Mouse (Mus musculus) liver (tissue): Measurements from ENCODE around the gene Tshr.
A peak's percentile ranks its signal among the peaks of the same experiment; 100 is the strongest.
"Not testable (repeated sequence)": the region's sequence is repeated elsewhere in the genome, so short reads cannot be mapped to it uniquely, and the experiment has no call there.

ENCODE experiments used
- DNase-seq: peaks from one replicate; pipeline ENCODE4 v3.0.0-alpha.2; 2020; ENCODE audit warnings: mixed read lengths

The Tshr gene

DNA sequence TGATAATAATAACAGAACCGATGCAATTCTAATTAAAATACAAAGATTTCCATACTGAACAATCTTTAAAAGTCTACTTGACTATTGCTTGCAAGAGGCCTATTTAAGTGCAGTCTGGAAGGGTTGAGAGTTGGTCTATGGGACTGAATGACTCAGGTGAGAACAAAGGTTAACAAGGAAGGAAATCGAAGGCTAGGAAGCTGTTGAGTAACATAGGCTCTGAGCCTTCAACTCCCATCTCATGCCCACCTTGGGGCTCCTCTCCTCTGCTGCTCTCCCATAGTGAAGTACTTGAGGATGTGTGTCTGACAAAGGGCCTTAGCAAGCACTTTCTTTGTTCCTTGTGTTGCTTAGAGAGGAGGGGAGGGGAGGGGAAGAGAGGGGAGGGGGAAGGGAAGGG lies 116.1 kb downstream of the Tshr start:
- DNase-seq = no peak

GRCm38 (mm10) chr12:91511766-91512165 lies 127.4 kb downstream of the Tshr start:
- DNase-seq = no peak

DNA sequence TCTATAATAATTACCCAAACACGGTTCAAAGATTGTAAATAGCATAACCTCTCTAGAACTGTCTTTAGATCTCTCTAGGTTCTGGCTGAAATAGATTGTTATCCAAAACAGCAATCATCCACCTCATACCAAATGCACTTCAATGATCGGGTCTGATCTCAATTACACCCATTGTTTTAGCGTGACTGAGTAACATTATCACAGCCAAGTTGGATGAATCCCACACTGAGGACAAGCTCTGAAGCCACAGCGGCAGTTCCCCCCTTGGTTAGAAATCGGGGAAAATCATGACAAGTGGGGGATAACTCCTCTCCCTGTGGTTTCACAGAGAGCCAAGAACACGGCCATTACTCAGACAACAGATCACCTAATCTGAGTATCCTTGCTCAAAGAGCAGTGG lies 129.6 kb downstream of the Tshr start:
- DNase-seq = no peak

DNA sequence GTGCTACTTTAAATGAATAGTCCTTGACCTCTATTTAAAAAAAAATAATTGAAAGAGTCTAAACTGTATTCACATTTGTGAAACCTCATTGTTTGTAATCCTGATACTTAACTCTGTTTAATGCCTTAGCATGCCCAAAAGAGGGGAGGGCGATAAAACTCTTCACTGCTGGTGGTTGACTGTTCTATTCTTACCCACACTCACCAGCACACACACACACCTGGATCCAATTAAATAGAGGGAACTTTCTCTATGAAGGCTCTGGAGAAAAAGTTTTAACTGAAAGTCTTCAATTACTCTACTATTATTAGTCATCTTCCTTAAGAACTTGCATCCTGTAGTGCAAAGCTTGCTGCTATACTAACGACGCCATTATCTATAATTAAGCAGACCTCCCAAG lies 133.4 kb downstream of the Tshr start:
- no peak for DNase-seq

DNA sequence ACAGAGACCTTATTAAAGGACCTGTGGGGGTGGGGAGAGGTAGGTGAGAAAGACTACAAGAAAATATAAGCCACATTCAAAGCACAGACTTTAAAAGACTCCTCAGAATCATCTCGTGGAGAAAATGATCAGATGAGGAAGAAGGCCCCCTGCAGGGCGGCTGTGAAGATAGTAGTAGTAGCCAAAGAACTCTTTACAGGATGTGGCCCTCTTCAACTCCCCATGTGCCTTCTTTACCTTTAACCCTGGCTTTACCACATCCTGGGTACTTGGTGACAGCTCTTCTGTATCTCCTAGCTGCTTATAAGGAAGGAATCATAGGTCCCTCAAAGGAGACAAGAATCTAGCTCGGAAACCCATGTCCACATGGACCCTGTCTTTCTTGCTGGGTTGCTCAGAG lies 139.3 kb downstream of the Tshr start:
- no peak for DNase-seq

GRCm38 (mm10) chr12:91534514-91534913 lies 150.2 kb downstream of the Tshr start:
- DNase-seq = no peak

- no peak for DNase-seq
Observed at GRCm38 (mm10) chr12:91540202-91540601, 155.8 kb downstream of the Tshr start.

DNA sequence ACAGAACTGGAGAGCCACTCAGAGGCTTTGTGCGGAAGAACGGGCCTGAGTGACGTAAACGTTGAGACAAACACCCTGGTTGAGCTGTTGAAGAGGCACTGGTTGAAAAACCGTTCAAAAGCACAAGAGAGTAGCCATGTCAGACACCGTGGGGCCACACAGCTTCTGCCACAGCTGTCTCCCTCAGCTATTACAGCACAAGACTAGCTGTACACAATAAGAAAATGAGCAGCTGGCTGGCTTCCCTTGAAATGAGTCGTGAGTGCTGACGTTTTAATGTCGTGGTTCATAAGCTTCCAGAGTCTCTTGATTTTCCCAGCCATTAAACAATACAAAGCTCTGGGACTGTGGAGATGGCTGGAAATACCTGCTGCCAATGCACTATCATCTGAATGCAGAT lies 165.1 kb downstream of the Tshr start:
- DNase-seq = no peak

DNA sequence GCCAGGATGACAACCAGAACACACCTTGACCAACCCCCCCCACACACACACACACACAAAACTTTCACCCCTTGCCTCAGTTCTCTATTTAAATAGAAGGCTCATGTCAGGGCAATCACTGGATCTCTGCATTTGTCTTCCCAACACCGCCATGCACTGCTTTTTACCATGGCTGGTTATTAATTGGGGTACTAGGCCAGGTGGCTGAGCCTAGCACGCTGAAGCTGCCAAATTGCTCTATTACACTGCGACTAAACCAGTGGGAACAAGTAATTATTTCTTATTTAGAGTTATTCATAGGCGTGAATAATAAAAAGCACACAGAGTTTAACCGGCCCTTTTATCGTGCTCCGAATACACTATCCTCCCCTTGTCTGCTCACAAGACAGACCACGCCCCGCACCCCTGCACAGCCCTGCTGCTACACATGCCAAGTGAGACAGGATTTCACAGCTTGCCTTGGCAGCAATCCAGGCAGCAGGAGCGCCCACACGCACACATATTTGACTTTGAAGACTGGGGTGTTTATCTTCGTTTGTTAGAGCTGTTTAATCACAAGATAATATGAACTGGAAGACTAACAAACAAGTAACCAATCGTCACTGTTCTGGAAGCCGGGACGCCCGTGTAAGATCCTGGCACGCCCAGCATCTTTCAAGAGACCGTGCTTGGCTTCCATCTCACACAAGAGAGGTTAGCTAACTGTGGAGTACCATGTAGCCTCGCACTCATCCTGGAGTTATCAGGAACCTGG lies 167.6 kb downstream of the Tshr start:
- peak; percentile 43 for DNase-seq

DNA sequence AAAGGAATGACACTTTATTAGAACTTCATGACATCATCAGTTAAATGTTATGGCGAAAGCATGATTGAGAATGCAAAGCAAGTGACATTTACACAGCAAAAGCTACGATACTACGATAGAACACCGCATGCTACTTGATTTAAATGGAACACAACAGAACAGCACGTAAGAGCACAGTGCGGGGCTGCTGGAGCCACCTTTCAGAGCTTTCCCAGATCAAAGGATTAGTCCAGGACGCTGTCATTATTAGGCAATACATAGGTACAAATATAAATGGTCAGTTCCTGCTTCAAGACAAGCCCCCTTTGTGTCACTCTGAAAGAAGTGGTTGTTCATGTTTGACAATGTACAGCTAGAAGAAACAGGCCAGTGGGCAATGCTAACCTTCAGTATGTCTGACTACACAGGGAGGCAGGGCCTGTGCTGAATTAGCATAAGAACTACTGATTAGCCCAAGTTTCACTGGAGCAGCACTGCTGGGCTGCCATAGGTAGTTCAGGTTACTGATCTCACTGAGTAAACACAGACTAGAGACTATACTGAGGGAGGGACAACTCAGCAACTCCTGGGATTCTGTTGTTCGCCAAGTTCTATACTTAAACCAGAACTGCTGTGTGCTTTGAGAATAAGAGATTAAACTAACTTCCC lies 173.1 kb downstream of the Tshr start:
- DNase-seq = not testable (repeated sequence)

DNA sequence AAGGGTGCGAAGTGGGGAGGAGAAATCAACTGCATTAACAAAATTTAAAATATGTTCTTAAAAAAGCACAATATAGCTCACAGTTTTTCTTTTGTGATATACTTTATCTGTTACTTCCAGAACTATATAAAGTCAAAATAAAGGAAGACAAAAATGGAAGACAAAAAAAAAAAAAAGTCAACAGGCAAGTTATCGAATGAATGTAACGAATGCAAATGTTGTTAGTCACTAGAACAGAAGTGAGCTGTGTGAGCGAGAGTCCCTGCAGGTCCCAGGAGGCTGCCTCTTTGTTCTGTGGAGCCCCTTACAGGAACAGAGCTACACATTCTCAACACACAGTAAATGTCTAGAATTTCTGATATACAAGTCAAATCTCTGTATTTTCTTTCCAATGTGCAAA lies 173.8 kb downstream of the Tshr start:
- DNase-seq = not testable (repeated sequence)

GRCm38 (mm10) chr12:91567145-91567544 lies 182.8 kb downstream of the Tshr start:
- no peak for DNase-seq

- DNase-seq = no peak
Observed at GRCm38 (mm10) chr12:91569255-91569654, 184.9 kb downstream of the Tshr start.

- DNase-seq = no peak
Observed at GRCm38 (mm10) chr12:91571708-91572107, 187.3 kb downstream of the Tshr start.

GRCm38 (mm10) chr12:91579665-91580064 lies 195.3 kb downstream of the Tshr start:
- no peak for DNase-seq

DNA sequence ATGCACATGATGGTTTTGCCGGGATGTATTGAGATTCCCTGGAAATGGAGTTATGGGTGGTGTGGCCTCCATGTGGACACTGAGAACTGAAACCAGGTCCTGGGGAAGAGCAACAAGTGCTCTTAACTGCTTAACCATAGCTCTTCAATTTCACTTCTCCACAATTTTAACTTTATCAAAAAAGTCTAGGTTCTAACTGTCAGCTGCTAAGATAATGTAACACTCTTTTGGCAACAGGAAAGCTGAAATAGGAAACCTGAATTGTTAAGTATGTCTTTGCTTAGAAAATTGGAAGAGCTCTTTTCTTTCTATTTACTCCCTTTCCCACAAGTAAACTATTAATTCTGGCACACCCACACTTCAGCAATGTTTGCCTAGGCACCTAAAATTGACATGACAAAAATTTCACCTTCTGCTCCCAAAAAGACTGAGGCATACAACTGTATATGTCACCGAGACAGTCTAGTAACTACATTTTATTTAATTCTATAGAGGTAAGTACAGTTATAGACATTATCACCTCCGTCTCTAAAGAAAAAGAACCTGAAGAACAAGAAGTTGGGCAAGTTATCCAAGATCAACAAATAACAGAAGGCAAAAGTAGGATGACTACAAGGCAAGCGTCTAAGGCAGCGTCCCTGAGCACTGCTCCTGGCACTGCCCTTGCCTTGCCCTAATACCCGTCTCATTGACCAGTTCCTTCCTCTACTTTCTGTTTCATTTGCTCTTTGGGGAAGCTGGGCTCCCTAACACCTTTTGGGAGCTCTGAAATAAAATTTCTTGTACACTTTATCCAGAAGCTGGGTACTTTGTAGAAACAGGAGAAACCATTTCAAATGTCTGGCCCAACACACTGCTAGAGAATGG lies 197.1 kb downstream of the Tshr start:
- no peak for DNase-seq

- DNase-seq = no peak
Observed at GRCm38 (mm10) chr12:91582362-91583002, 198.1 kb downstream of the Tshr start.

GRCm38 (mm10) chr12:91583409-91583808 lies 199.0 kb downstream of the Tshr start:
- no peak for DNase-seq

- no peak for DNase-seq
Observed at GRCm38 (mm10) chr12:91585206-91585605, 200.8 kb downstream of the Tshr start.

DNA sequence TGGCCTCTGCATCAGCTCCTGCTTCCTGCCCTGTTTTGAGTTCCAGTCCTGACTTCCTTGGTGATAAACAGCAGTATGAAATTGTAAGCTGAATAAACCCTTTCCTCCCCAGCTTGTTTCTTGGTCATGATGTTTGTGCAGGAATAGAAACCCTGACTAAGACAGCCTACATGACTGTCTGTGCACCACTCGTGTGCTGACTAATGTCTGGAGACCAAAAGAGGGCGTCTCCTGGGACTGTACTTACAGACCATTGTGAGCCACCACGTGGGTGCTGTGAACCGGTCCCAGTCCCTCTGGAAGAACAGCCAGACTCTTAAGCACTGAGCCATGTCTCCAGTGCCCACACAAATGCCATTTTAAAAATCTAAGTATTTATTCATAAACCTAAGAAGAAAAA lies 201.5 kb downstream of the Tshr start:
- DNase-seq = not testable (repeated sequence)

GRCm38 (mm10) chr12:91587077-91587476 lies 202.7 kb downstream of the Tshr start:
- DNase-seq = no peak

DNA sequence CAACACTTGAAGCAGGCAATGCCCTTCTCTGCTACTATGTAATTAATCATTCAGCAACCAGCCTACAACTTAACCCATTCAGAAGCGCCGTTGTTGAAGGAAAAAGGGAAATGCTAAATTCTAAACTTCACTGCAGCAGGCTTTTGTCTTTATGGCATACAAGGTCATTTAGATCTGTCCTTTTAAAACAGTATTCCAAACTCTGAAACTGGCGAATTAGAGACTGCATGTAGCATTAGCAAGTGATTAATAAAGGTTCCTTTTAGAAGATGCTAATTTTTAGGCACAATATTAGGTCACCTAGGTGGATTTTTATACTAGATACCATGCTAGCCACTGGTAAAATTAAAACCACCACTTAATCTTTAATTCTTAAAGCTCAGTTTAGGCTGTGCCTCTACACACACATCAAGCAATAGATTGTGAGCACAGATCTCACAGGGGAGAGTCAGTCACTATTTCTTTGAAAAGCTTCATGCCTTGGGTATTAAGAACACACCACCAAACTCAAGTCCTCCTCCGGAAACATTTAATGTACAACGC lies 203.2 kb downstream of the Tshr start:
- DNase-seq = no peak

GRCm38 (mm10) chr12:91588176-91588669 lies 203.9 kb downstream of the Tshr start:
- DNase-seq = peak; percentile 89
